Mouse (Mus musculus): ENCODE results near the gene Zfp74. TPM values are rescaled to one million over a fixed set of nuclear protein-coding genes. Genes with fewer than 3 reads are reported as not detected.

Zfp74 gene
- polyA plus RNA-seq, 1 experiment from 2014 or later: 6.7 TPM

GRCm38 (mm10) chr7:29941027-29941426 lies 12.9 kb downstream of the Zfp74 start:
- no peak overlapping the region for H3K9ac ChIP-seq (ENCODE audit: low read depth, low read length)
- no peak overlapping the region for H3K4me3 ChIP-seq (ENCODE audit: low read depth, low read length)
- WGBS: 91% methylated on average over 11 of the region's 11 CpGs
- no peak for DNase-seq (ENCODE audit: low spot score)
- no peak overlapping the region for H3K4me2 ChIP-seq
- H3K4me1 ChIP-seq (replicated peaks; ENCODE audit: control insufficient read depth, insufficient read depth, low read length): no peaks in the 10 kb centered on the region
- H3K27me3 ChIP-seq (replicated peaks; ENCODE audit: control insufficient read depth, insufficient read depth, low read length): no peaks in the 10 kb centered on the region
- no peaks in the 10 kb centered on the region for H3K9me3 ChIP-seq (ENCODE audit: control insufficient read depth, low read length)
- peaks cover 18% of the 10 kb centered on the region; the same call in 1 of the 2 replicates for H3K36me3 ChIP-seq (ENCODE audit: control insufficient read depth, insufficient read depth, low read length)
- no peak for ATAC-seq (replicated peaks; ENCODE audit: low FRiP score)
- no peak overlapping the region for H3K27ac ChIP-seq (ENCODE audit: low read depth, low read length)

DNA sequence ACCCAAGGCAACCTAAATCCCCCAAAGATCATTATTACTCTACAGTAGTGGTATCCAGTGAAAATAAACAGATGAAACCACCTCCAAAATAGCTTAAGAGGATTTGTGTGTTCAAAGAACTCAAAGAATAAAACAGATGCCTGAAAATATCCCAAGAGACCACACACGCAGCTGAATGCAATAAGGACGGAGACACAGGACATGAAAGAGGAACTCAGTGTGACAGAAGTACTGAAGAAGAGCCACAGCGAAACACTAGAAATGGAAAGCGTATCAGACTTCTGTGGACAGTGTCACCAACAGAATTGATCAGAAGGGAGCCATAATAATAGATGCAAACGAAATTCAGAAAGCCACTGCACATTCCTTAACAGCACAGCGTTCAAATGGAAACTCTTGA lies 15.0 kb downstream of the Zfp74 start:
- Histone ChIP-seq H3K4me1 (replicated peaks; ENCODE audit: control insufficient read depth, insufficient read depth, low read length) (no peaks in the 10 kb centered on the region), H3K4me3 (ENCODE audit: low read depth, low read length) (no peak overlapping the region), H3K9me3 (ENCODE audit: control insufficient read depth, low read length) (no peaks in the 10 kb centered on the region), H3K4me2 (no peak overlapping the region), H3K36me3 (ENCODE audit: control insufficient read depth, insufficient read depth, low read length) (peaks cover 38% of the 10 kb centered on the region), H3K27me3 (replicated peaks; ENCODE audit: control insufficient read depth, insufficient read depth, low read length) (no peaks in the 10 kb centered on the region), H3K9ac (ENCODE audit: low read depth, low read length) (no peak overlapping the region), H3K27ac (ENCODE audit: low read depth, low read length) (no peak overlapping the region)
- no peak for ATAC-seq (replicated peaks; ENCODE audit: low FRiP score)
- DNase-seq (ENCODE audit: low spot score): no peak
- WGBS: 79% methylated on average over 6 of the region's 6 CpGs

DNA sequence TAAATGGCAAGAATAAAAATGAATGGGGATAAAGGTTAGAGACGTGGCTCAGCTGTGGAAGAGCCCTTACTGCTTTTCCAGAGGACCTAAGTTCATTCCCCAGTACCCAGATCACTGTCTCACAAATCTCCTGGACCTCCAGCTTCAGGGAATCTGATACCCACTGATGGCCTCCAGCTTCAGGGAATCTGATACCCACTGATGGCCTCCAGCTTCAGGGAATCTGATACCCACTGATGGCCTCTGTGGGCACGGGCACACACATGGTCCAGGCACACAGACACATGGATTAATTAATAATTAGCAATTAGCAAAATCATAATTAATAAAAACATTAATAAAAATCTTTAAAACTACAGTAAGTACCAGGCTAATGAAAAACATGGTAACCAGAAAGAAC lies 31.1 kb downstream of the Zfp74 start:
- Histone ChIP-seq H3K27ac (ENCODE audit: low read depth, low read length) (no peak overlapping the region), H3K27me3 (replicated peaks; ENCODE audit: control insufficient read depth, insufficient read depth, low read length) (no peaks in the 10 kb centered on the region), H3K4me1 (replicated peaks; ENCODE audit: control insufficient read depth, insufficient read depth, low read length) (no peaks in the 10 kb centered on the region), H3K9ac (ENCODE audit: low read depth, low read length) (no peak overlapping the region), H3K4me3 (ENCODE audit: low read depth, low read length) (no peak overlapping the region), H3K36me3 (ENCODE audit: control insufficient read depth, insufficient read depth, low read length) (no peaks in the 10 kb centered on the region), H3K4me2 (no peak overlapping the region), H3K9me3 (ENCODE audit: control insufficient read depth, low read length) (no peaks in the 10 kb centered on the region)
- WGBS: 78% methylated on average over 2 of the region's 2 CpGs
- no peak for DNase-seq (ENCODE audit: low spot score)
- ATAC-seq (replicated peaks; ENCODE audit: low FRiP score): no peak

GRCm38 (mm10) chr7:29921439-29922093 lies 32.3 kb downstream of the Zfp74 start:
- H3K9me3 ChIP-seq (ENCODE audit: control insufficient read depth, low read length): no peaks in the 10 kb centered on the region
- no peak for ATAC-seq (replicated peaks; ENCODE audit: low FRiP score)
- H3K27me3 ChIP-seq (replicated peaks; ENCODE audit: control insufficient read depth, insufficient read depth, low read length): no peaks in the 10 kb centered on the region
- H3K4me3 ChIP-seq (ENCODE audit: low read depth, low read length): no peak overlapping the region
- no peak overlapping the region for H3K4me2 ChIP-seq
- H3K27ac ChIP-seq (ENCODE audit: low read depth, low read length): no peak overlapping the region
- 69% methylated on average over 6 of the region's 6 CpGs for WGBS
- no peaks in the 10 kb centered on the region for H3K36me3 ChIP-seq (ENCODE audit: control insufficient read depth, insufficient read depth, low read length)
- no peak for DNase-seq (ENCODE audit: low spot score)
- H3K4me1 ChIP-seq (replicated peaks; ENCODE audit: control insufficient read depth, insufficient read depth, low read length): no peaks in the 10 kb centered on the region
- H3K9ac ChIP-seq (ENCODE audit: low read depth, low read length): no peak overlapping the region

- H3K9me3 ChIP-seq (ENCODE audit: control insufficient read depth, low read length): no peaks in the 10 kb centered on the region
- DNase-seq (ENCODE audit: low spot score) (no peak), ATAC-seq (replicated peaks; ENCODE audit: low FRiP score) (no peak)
- no peak overlapping the region for H3K9ac ChIP-seq (ENCODE audit: low read depth, low read length)
- no peak overlapping the region for H3K4me2 ChIP-seq
- no peaks in the 10 kb centered on the region for H3K27me3 ChIP-seq (replicated peaks; ENCODE audit: control insufficient read depth, insufficient read depth, low read length)
- no peaks in the 10 kb centered on the region for H3K4me1 ChIP-seq (replicated peaks; ENCODE audit: control insufficient read depth, insufficient read depth, low read length)
- WGBS: 87% methylated on average over 4 of the region's 4 CpGs
- no peak overlapping the region for H3K4me3 ChIP-seq (ENCODE audit: low read depth, low read length)
- H3K36me3 ChIP-seq (ENCODE audit: control insufficient read depth, insufficient read depth, low read length): peaks cover 23% of the 10 kb centered on the region
- no peak overlapping the region for H3K27ac ChIP-seq (ENCODE audit: low read depth, low read length)
Observed at GRCm38 (mm10) chr7:29918062-29918453, 35.8 kb downstream of the Zfp74 start.

DNA sequence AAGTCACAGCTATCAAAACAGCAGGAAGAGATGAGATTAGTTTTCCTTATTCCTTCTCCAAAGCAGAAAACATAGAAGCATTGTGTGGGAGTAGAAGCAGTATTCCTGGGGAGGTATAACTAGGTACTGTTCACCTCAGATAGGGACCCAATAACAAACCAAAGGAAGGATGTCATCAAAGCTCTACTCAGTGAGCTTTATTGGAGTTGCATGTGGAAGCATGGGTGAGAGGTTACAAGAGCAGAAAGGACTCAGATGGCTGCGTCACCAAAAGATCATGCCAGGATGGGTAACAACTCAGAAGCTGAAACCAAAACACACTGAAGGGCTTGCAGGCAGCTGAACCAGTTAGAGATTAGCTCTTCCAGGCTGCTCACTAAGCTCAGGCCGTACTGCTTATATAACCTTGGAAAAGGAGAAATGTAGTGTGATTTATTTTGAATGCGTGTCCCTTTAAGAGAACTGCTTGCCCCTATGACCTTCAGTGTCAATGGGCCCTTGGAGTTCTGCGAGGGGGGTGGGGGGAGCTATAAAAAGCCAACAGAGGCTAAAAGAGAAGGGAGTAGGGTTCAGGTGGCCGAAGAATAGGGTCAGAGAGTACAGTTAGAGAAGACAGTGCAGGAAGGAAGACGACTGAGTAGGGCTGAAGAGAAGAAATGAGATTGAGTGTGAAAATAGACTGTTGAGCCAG lies 36.4 kb downstream of the Zfp74 start:
- Histone ChIP-seq H3K36me3 (ENCODE audit: control insufficient read depth, insufficient read depth, low read length) (peaks cover 23% of the 10 kb centered on the region), H3K9ac (ENCODE audit: low read depth, low read length) (no peak overlapping the region), H3K4me3 (ENCODE audit: low read depth, low read length) (no peak overlapping the region), H3K4me1 (replicated peaks; ENCODE audit: control insufficient read depth, insufficient read depth, low read length) (no peaks in the 10 kb centered on the region), H3K27ac (ENCODE audit: low read depth, low read length) (no peak overlapping the region), H3K4me2 (no peak overlapping the region; the same call in 1 of the 2 replicates), H3K27me3 (replicated peaks; ENCODE audit: control insufficient read depth, insufficient read depth, low read length) (no peaks in the 10 kb centered on the region), H3K9me3 (ENCODE audit: control insufficient read depth, low read length) (no peaks in the 10 kb centered on the region)
- ATAC-seq (replicated peaks; ENCODE audit: low FRiP score) (no peak), DNase-seq (ENCODE audit: low spot score) (no peak)
- 58% methylated on average over 6 of the region's 6 CpGs for WGBS

GRCm38 (mm10) chr7:29912172-29912571 lies 41.7 kb downstream of the Zfp74 start:
- Histone ChIP-seq H3K4me3 (ENCODE audit: low read depth, low read length) (no peak overlapping the region), H3K4me1 (replicated peaks; ENCODE audit: control insufficient read depth, insufficient read depth, low read length) (no peaks in the 10 kb centered on the region), H3K4me2 (no peak overlapping the region), H3K9me3 (ENCODE audit: control insufficient read depth, low read length) (no peaks in the 10 kb centered on the region), H3K9ac (ENCODE audit: low read depth, low read length) (no peak overlapping the region), H3K36me3 (ENCODE audit: control insufficient read depth, insufficient read depth, low read length) (peaks cover 28% of the 10 kb centered on the region), H3K27me3 (replicated peaks; ENCODE audit: control insufficient read depth, insufficient read depth, low read length) (no peaks in the 10 kb centered on the region), H3K27ac (ENCODE audit: low read depth, low read length) (no peak overlapping the region)
- DNase-seq (ENCODE audit: low spot score) (no peak), ATAC-seq (replicated peaks; ENCODE audit: low FRiP score) (no peak)
- WGBS: 88% methylated on average over 13 of the region's 13 CpGs

DNA sequence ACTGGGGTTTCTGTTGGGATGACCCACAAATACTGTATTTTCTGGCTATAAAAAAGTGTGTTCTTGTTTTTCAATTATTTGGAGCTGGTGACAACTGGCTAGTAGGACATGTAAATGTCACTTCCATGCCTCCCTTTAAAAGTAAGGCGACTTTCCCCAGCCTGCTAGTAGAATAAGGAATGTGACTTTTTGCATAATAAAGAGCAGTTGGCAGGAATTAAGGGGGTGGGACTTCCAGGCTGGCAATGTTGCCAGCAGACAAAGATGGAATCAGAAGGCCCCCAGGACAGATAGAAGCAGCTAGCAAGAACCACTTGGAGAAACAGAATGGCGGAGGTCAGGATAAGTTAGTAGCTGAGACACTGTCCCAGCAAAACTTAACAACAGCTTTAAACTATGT lies 43.6 kb downstream of the Zfp74 start:
- H3K27ac ChIP-seq (ENCODE audit: low read depth, low read length): no peak overlapping the region
- H3K4me2 ChIP-seq: no peak overlapping the region
- H3K9ac ChIP-seq (ENCODE audit: low read depth, low read length): no peak overlapping the region
- WGBS: 75% methylated on average over 2 of the region's 2 CpGs
- H3K4me3 ChIP-seq (ENCODE audit: low read depth, low read length): no peak overlapping the region
- peaks cover 22% of the 10 kb centered on the region for H3K36me3 ChIP-seq (ENCODE audit: control insufficient read depth, insufficient read depth, low read length)
- H3K27me3 ChIP-seq (replicated peaks; ENCODE audit: control insufficient read depth, insufficient read depth, low read length): no peaks in the 10 kb centered on the region
- DNase-seq (ENCODE audit: low spot score): no peak
- H3K9me3 ChIP-seq (ENCODE audit: control insufficient read depth, low read length): no peaks in the 10 kb centered on the region
- peaks cover 3% of the 10 kb centered on the region; the same call in 1 of the 2 replicates for H3K4me1 ChIP-seq (replicated peaks; ENCODE audit: control insufficient read depth, insufficient read depth, low read length)
- ATAC-seq (replicated peaks; ENCODE audit: low FRiP score): no peak
